Mouse (Mus musculus) adrenal gland, adult 18-20 months (tissue): ENCODE measurements at regions not wholly inside any gene's neighbourhood (a gene's known extent, or its start where the extent isn't known, plus 50 kb on each side); places are given as distances from the start of the nearest gene placed in this dataset.

Experiments
- DNase-seq, 2 experiments: peaks; one replicate each; pipeline ENCODE4 v3.0.0; 2021 to 2022; ENCODE audit warnings: low spot score in 2 of 2

DNA sequence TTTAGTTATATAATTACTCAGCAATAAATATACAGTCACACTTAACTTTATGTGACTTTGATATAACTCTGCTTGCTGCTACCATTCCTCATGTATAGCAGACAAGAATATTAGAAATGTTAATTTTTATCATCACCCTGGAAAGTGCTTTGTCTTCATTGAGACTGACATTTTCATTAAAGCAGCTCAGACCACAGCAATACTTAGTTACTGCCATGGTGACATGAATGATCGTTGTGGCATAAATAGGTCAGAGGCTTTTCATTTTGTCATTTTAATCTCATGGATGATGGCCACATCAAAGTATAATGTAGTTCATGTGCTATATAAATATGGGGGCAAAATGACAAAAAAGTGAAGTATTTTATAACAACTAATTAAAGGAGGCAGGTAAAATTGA, 498.1 kb downstream of the Slc22a22 start:
- DNase-seq: no peak

- DNase-seq: no peak
Observed at GRCm38 (mm10) chr15:56975446-56976433, 501.7 kb downstream of the Slc22a22 start.

DNA sequence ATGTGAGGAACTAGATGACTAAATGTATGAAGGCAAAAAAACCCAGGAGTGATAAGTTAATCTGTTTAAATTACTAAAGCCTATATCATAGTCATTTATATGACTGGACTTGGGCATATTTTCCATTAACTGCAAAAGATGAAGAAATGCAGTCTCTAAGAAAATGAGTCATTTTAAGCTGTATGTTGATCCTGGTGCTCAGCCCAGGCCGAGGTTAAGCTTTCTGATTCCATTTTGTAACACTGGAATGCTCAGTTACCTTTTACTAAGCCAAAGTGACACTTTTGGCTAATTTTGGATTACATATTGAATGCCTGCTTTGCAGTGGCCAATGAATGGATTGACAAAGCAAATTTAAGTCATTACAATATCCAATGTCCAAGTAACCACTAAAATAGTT, 507.3 kb downstream of the Slc22a22 start:
- no peak for DNase-seq

GRCm38 (mm10) chr15:56956356-56956755, 521.1 kb downstream of the Slc22a22 start:
- DNase-seq: no peak

GRCm38 (mm10) chr15:56952176-56952575, 525.2 kb downstream of the Slc22a22 start:
- DNase-seq: no peak

DNA sequence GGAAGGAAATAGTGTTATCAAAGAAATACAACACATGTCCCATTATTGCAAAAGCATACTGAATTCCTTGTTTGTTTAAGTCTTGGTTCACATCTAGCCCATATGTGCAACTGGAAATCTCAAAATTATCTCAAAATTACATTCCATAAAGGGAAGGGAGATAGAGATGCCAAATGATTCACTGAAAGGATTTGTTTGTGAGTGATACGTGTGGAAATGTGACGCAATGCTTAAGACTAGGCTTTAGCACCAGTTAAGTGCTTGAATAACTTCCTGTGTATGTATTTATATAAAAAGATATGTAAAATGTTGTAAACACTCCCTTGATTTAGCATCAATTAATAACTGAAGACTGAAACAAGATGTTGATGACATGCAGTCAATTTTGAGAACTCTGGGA, 526.6 kb downstream of the Slc22a22 start:
- no peak for DNase-seq

GRCm38 (mm10) chr15:56940891-56941290, 536.5 kb downstream of the Slc22a22 start:
- no peak for DNase-seq

DNA sequence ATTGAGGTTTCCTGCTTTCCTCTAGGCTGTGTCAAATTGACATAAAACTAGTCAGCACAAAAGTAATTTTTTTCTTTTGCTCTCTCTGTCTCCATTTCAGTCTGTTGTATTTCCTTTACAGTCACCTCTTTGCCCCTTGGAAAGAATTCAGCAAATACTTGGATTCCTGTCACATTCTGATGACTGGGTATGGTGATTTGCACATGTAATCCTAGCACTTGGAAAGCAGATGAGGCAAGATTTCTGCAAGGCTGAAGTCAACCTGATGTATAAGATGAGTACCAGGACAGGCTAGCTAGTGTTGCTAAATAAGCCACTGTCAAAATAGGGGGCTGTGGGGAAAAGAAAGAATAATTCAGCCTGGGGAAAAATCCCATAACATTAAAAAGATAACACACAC, 580.9 kb downstream of the Slc22a22 start:
- DNase-seq: no peak

GRCm38 (mm10) chr15:56881501-56881900, 595.9 kb downstream of the Slc22a22 start:
- DNase-seq: no peak

GRCm38 (mm10) chr15:56865879-56866278, 611.5 kb downstream of the Slc22a22 start:
- DNase-seq: no peak

DNA sequence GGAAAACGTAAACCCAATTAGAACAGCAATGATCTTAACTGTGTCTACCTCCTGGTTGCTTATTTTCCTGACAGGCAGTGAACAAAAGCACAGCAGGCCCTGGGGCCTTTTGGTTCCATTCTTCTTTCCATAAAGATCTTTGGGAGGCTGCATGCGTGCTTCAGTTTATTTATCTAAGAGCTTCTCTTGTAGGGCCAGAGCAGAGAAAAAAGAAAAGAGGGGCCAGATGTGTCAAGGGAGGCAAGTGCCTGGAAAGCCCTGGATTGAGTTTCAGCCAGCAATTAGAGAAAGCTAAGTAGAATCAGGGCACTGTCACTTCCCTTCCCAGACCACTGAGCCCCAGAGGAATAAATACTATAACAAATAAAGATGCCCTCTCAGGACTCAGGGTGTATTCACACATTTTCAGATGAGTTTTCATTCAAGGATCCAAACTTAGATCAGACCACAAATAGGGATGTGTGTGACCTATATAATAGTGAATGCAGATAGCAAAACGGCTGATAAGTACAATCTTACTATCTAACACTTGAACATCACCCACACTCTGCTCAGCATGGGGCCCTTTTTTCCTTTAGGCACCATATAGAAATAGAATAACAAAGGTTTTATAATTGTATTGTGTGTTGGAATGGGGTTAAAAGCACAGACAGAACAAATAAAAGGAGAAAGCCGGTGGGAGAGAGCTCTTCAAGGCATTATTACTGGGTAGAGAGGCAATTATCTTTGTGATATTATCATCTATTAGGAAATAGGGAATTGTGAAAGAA, 612.2 kb downstream of the Slc22a22 start:
- no peak for DNase-seq

DNA sequence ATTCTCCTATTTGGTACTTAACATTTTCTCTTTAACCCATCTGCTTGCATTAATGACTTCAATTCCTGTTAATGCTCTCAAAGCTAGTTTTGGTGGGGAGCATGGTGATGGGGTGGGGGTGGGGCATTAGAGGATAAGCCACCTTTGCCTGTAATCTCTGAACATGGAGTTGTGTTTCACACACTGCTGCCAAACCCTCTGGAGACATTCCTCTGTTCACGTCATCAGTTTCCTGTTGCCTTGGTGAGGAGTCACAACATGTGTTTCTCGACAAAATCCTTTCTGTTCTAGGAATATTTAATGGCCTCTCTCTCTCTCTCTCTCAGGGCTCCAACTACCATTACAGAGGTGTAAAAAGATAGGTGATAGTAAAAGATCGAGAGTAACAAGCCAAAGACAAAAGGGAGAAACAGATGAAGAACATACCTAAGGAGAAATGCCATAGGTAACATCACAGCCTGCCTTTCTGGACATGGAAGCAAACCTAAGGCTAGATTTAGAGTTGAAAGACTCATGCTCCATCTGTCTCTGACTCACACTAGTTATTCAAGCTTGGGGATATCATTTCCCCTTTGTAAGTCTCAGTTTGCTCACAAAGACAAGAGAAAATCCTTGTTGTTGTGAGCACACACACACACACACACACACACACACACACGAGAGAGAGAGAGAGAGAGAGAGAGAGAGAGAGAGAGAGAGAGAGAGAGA, 618.6 kb downstream of the Slc22a22 start:
- no peak for DNase-seq

GRCm38 (mm10) chr15:56858134-56858533, 619.3 kb downstream of the Slc22a22 start:
- DNase-seq: no peak

DNA sequence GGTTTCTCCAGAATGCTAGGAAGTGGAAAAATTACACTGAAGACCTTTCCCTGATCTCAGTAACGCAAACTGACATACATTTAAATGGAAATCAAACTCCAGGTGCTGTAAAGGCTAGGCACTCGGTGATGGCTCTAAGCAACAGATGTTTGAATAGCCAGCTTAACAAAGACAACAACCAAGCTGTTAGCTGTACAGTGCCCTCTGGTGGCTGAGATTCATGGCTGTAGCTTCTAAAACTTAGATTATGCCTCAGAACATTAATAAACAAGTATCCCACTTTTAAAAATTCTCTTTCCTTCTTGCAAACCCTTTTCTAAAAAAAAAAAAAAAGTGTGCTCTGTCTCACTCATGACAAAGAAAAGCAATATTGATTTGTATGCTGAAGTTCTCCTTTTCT, 621.4 kb downstream of the Slc22a22 start:
- peak; percentile 38 to 46 for DNase-seq

- DNase-seq: no peak
Observed at GRCm38 (mm10) chr15:56853106-56853505, 624.3 kb downstream of the Slc22a22 start.

GRCm38 (mm10) chr15:56847469-56848128, 629.8 kb downstream of the Slc22a22 start:
- no peak for DNase-seq

DNA sequence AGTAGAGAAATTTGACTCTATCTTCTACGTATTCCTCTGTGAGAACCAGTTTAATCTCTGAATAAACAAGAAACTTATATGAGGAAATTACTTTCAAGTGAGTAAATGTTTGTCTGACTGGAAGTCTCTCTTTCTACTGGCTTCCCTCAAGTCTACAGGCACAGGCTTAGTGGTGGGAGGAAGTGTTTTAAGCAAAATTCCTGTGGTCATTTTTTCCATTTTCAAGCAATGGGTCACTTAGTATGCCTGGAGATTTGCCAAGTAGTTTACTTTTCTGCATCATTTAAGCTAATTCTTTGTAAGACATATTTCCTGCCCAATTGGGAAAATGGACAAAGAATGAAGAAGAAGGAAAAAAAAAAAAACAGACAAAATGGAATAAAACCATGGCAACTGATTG, 632.9 kb downstream of the Slc22a22 start:
- no peak for DNase-seq

DNA sequence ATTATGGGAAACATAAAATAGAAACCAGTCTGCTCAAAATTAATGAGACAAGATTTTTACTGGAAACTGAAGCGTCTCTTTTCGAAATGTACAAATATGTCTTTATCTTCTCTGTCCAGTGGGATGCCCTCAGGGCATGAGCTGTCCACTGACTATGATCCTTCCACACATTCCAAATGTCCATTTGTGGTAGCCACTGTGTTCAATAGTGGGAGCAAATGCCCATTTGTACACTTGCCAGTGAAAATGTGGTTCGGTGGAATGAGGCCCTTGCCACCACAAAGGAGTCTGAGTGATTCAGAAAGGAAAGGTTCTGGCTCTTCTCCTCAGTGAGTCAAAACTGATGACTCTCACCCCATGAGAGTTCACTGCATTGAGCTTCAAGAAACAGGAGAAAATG, 635.9 kb downstream of the Slc22a22 start:
- no peak for DNase-seq

- no peak for DNase-seq
Observed at GRCm38 (mm10) chr15:56837292-56837691, 640.1 kb downstream of the Slc22a22 start.

- DNase-seq: no peak
Observed at GRCm38 (mm10) chr15:56834621-56835020, 642.8 kb downstream of the Slc22a22 start.

DNA sequence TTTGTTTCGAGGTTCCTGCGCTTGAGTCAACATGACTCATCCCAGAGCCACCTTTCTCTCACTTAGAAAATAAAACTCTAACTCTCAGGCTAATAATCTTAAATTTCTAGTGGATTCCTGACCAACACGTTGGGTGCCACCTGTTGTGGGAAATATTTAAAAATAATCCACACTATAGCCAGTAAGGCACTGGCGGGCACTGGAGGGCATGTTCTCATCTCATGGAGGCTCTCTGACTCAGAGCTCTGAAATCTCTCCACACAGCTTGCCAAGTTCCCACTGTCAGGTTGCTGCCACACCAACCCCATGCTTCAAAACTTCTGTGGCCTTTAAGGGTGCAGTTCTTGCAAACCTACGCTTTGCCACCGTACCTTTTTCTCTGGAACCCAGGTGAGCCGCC, 644.8 kb downstream of the Slc22a22 start:
- no peak for DNase-seq
